8 mouse cellular contexts compared by ENCODE assay signal in genomic region chr11:78328512-78329056, GRCm38 (mm10). TPM values are rescaled to one million over a fixed set of nuclear protein-coding genes. Genes with fewer than 3 reads are reported as not detected.
DNase-seq lines count a peak whose midpoint lies in the region; ATAC-seq and TF ChIP-seq lines count a peak whose summit lies in the region.

No protein-coding gene starts in this region.

- H3K4me3 ChIP-seq in layer of hippocampus, adult 2 months = peak overlapping the region; percentile 96
- peak overlapping the region; percentile 89 for H3K4me3 ChIP-seq in embryonic facial prominence, embryonic 12.5 days
- H3K4me3 ChIP-seq in hindbrain, postnatal 0 days (ENCODE audit: low read length) = peak overlapping the region; percentile 81
- peak overlapping the region; percentile 78 for H3K4me3 ChIP-seq in midbrain, postnatal 0 days (ENCODE audit: low read depth, low read length)

- no peaks in the 10 kb centered on the region for H3K27me3 ChIP-seq in embryonic facial prominence, embryonic 12.5 days
- no peaks in the 10 kb centered on the region for H3K27me3 ChIP-seq in hindbrain, postnatal 0 days (ENCODE audit: insufficient read depth, low read length)
- H3K27me3 ChIP-seq in midbrain, postnatal 0 days (ENCODE audit: insufficient read depth, low read length) = no peaks in the 10 kb centered on the region

- peak overlapping the region; percentile 90 for H3K4me2 ChIP-seq in embryonic facial prominence, embryonic 12.5 days (replicated peaks)
- peak overlapping the region; percentile 88 for H3K4me2 ChIP-seq in hindbrain, postnatal 0 days (ENCODE audit: low read depth, low read length)
- H3K4me2 ChIP-seq in midbrain, postnatal 0 days (ENCODE audit: low read depth, low read length, poor library complexity, severe bottlenecking) = peak overlapping the region; percentile 88

- H3K9me3 ChIP-seq in embryonic facial prominence, embryonic 12.5 days = no peaks in the 10 kb centered on the region
- H3K9me3 ChIP-seq in hindbrain, postnatal 0 days (ENCODE audit: low read length) = no peaks in the 10 kb centered on the region
- H3K9me3 ChIP-seq in midbrain, postnatal 0 days (ENCODE audit: low read length) = no peaks in the 10 kb centered on the region

- WGBS in embryonic facial prominence, embryonic 12.5 days = 1% methylated on average over 41 of the region's 41 CpGs
- under 1% methylated on average over 35 of the region's 41 CpGs for WGBS in hindbrain, postnatal 0 days
- under 1% methylated on average over 41 of the region's 41 CpGs for whole genome bisulfite sequencing in midbrain, postnatal 0 days

- no peak for DNase-seq in layer of hippocampus, adult 2 months (ENCODE audit: low spot score in 2 of 2)
- DNase-seq in layer of hippocampus, postnatal 10 days (ENCODE audit: low spot score in 2 of 2) = no peak
- DNase-seq in hindbrain, postnatal 0 days (ENCODE audit: low spot score) = no peak
- DNase-seq in midbrain, postnatal 0 days (ENCODE audit: low spot score) = no peak
- DNase-seq in right cerebral cortex, adult 2 months (ENCODE audit: low spot score in 2 of 2) = no peak
- no peak for DNase-seq in thymus, postnatal 25 days
- no peak for DNase-seq in spleen, postnatal 4 days (ENCODE audit: low spot score in 2 of 2)

- peak; percentile 52 for ATAC-seq in embryonic facial prominence, embryonic 12.5 days (ENCODE audit: insufficient number of reproducible peaks, insufficient read depth, low FRiP score, low TSS enrichment)
- peak; percentile 69 for ATAC-seq in hindbrain, postnatal 0 days
- ATAC-seq in midbrain, postnatal 0 days (ENCODE audit: low FRiP score) = peak; percentile 67

- H3K9ac ChIP-seq in embryonic facial prominence, embryonic 12.5 days = peak overlapping the region; percentile 81
- peak overlapping the region; percentile 85 for H3K9ac ChIP-seq in hindbrain, postnatal 0 days (replicated peaks; ENCODE audit: low read length)
- peak overlapping the region; percentile 79 for H3K9ac ChIP-seq in midbrain, postnatal 0 days (replicated peaks; ENCODE audit: low read length, poor library complexity, severe bottlenecking)

- H3K36me3 ChIP-seq in embryonic facial prominence, embryonic 12.5 days = peaks cover 18% of the 10 kb centered on the region
- peaks cover 4% of the 10 kb centered on the region; the same call in 1 of the 2 replicates for H3K36me3 ChIP-seq in hindbrain, postnatal 0 days (ENCODE audit: insufficient read depth, low read length)
- peaks cover 12% of the 10 kb centered on the region for H3K36me3 ChIP-seq in midbrain, postnatal 0 days (ENCODE audit: insufficient read depth, low read length)

- H3K4me1 ChIP-seq in embryonic facial prominence, embryonic 12.5 days = peaks cover 12% of the 10 kb centered on the region
- H3K4me1 ChIP-seq in hindbrain, postnatal 0 days (ENCODE audit: insufficient read depth, low read length) = peaks cover 8% of the 10 kb centered on the region
- H3K4me1 ChIP-seq in midbrain, postnatal 0 days (ENCODE audit: insufficient read depth, low read length) = peaks cover 5% of the 10 kb centered on the region; the same call in 1 of the 2 replicates

- peak overlapping the region; percentile 91 for H3K27ac ChIP-seq in layer of hippocampus, adult 2 months
- H3K27ac ChIP-seq in embryonic facial prominence, embryonic 12.5 days = 0 out of 2 replicates have a peak overlapping the region, but pooled peaks have one; percentile 36
- peak overlapping the region; percentile 43 for H3K27ac ChIP-seq in hindbrain, postnatal 0 days
- no peak overlapping the region for H3K27ac ChIP-seq in midbrain, postnatal 0 days (ENCODE audit: low read depth, low read length)

- TF ChIP-seq CTCF in layer of hippocampus, adult 2 months (conservative IDR thresholded peaks at IDR 0.05) = no peak
- no peak for TF ChIP-seq CTCF in hindbrain, postnatal 0 days (IDR thresholded peaks at IDR 0.05; ENCODE audit: low read depth)
- no peak for TF ChIP-seq CTCF in midbrain, postnatal 0 days (IDR thresholded peaks at IDR 0.05)

RNA-seq across cellular contexts. Expression of gene Pigs, which starts 0.4 kb away (rescaled TPM):
- total RNA-seq in layer of hippocampus, adult 2 months (2021) = 10 to 100 TPM; 58.2 to 59.9 TPM
- total RNA-seq in layer of hippocampus, postnatal 10 days (2021) = 10 to 100 TPM; 75.0 to 75.9 TPM
- polyA plus RNA-seq in embryonic facial prominence, embryonic 12.5 days (2016; fragmentation: Nextera tagmentation; extraction: Ambion mirVana) = 71.1 and 74.3 TPM in 2 replicates
- total RNA-seq in hindbrain, postnatal 0 days (2014; rRNA removed) = 88.3 and 89.0 TPM in 2 replicates
- polyA plus RNA-seq in hindbrain, postnatal 0 days (2015; fragmentation: Nextera tagmentation; extraction: Ambion mirVana) = 105 TPM in 2 replicates
- total RNA-seq in midbrain, postnatal 0 days (2014; rRNA removed) = 62.4 and 67.2 TPM in 2 replicates
- polyA plus RNA-seq in midbrain, postnatal 0 days (2015; fragmentation: Nextera tagmentation; extraction: Ambion mirVana) = 82.6 and 91.0 TPM in 2 replicates

RNA-seq across cellular contexts. Expression of gene Aldoc, which starts 5.8 kb away (rescaled TPM):
- 100 to 1,000 TPM; 853 to 900 TPM for total RNA-seq in layer of hippocampus, adult 2 months (2021)
- 100 to 1,000 TPM; 396 to 461 TPM for total RNA-seq in layer of hippocampus, postnatal 10 days (2021)
- 4.6 and 5.3 TPM in 2 replicates for polyA plus RNA-seq in embryonic facial prominence, embryonic 12.5 days (2016; fragmentation: Nextera tagmentation; extraction: Ambion mirVana)
- 798 and 822 TPM in 2 replicates for total RNA-seq in hindbrain, postnatal 0 days (2014; rRNA removed)
- 693 and 762 TPM in 2 replicates for polyA plus RNA-seq in hindbrain, postnatal 0 days (2015; fragmentation: Nextera tagmentation; extraction: Ambion mirVana)
- total RNA-seq in midbrain, postnatal 0 days (2014; rRNA removed) = 265 and 359 TPM in 2 replicates
- 224 and 305 TPM in 2 replicates for polyA plus RNA-seq in midbrain, postnatal 0 days (2015; fragmentation: Nextera tagmentation; extraction: Ambion mirVana)

RNA-seq across cellular contexts. Expression of gene Unc119, which starts 14.7 kb away (rescaled TPM):
- total RNA-seq in layer of hippocampus, adult 2 months (2021) = 10 to 100 TPM; 27.8 to 33.9 TPM
- 10 to 100 TPM; 37.6 to 39.0 TPM for total RNA-seq in layer of hippocampus, postnatal 10 days (2021)
- polyA plus RNA-seq in embryonic facial prominence, embryonic 12.5 days (2016; fragmentation: Nextera tagmentation; extraction: Ambion mirVana) = 93.2 and 99.5 TPM in 2 replicates
- 125 and 154 TPM in 2 replicates for total RNA-seq in hindbrain, postnatal 0 days (2014; rRNA removed)
- polyA plus RNA-seq in hindbrain, postnatal 0 days (2015; fragmentation: Nextera tagmentation; extraction: Ambion mirVana) = 76.2 and 82.0 TPM in 2 replicates
- 93.5 and 141 TPM in 2 replicates for total RNA-seq in midbrain, postnatal 0 days (2014; rRNA removed)
- polyA plus RNA-seq in midbrain, postnatal 0 days (2015; fragmentation: Nextera tagmentation; extraction: Ambion mirVana) = 79.6 and 83.4 TPM in 2 replicates

RNA-seq across cellular contexts. Expression of gene Spag5, which starts 27.3 kb away (rescaled TPM):
- total RNA-seq in layer of hippocampus, adult 2 months (2021) = 1 to 10 TPM; 8.3 to 8.5 TPM
- 1 to 10 TPM; 6.5 to 7.1 TPM for total RNA-seq in layer of hippocampus, postnatal 10 days (2021)
- 49.2 and 50.8 TPM in 2 replicates for polyA plus RNA-seq in embryonic facial prominence, embryonic 12.5 days (2016; fragmentation: Nextera tagmentation; extraction: Ambion mirVana)
- total RNA-seq in hindbrain, postnatal 0 days (2014; rRNA removed) = 26.7 and 31.4 TPM in 2 replicates
- 9.1 and 9.9 TPM in 2 replicates for polyA plus RNA-seq in hindbrain, postnatal 0 days (2015; fragmentation: Nextera tagmentation; extraction: Ambion mirVana)
- 3.1 and 3.6 TPM in 2 replicates for total RNA-seq in midbrain, postnatal 0 days (2014; rRNA removed)
- polyA plus RNA-seq in midbrain, postnatal 0 days (2015; fragmentation: Nextera tagmentation; extraction: Ambion mirVana) = 2.2 and 2.4 TPM in 2 replicates

RNA-seq across cellular contexts. Expression of gene BC030499, which starts 37.9 kb away (rescaled TPM):
- total RNA-seq in layer of hippocampus, adult 2 months (2021) = 10 to 100 TPM in 1 of 2 experiments, 1 to 10 TPM in 1; 5.6 to 12.2 TPM
- total RNA-seq in layer of hippocampus, postnatal 10 days (2021) = 1 to 10 TPM in 1 of 2 experiments, under 1 TPM in 1; 0.47 to 1.8 TPM
- 0.32 and 0.52 TPM in 2 replicates for polyA plus RNA-seq in embryonic facial prominence, embryonic 12.5 days (2016; fragmentation: Nextera tagmentation; extraction: Ambion mirVana)
- total RNA-seq in hindbrain, postnatal 0 days (2014; rRNA removed) = 0.10 TPM in 1 of 2 replicates, not detected in the other
- 0.15 TPM in 1 of 2 replicates, not detected in the other for polyA plus RNA-seq in hindbrain, postnatal 0 days (2015; fragmentation: Nextera tagmentation; extraction: Ambion mirVana)
- 0.22 and 0.38 TPM in 2 replicates for total RNA-seq in midbrain, postnatal 0 days (2014; rRNA removed)
- 0.12 TPM in 1 of 2 replicates, not detected in the other for polyA plus RNA-seq in midbrain, postnatal 0 days (2015; fragmentation: Nextera tagmentation; extraction: Ambion mirVana)
